Mouse (Mus musculus): ENCODE measurements at regions not wholly inside any gene's neighbourhood (a gene's known extent, or its start where the extent isn't known, plus 50 kb on each side); places are given as distances from the start of the nearest gene placed in this dataset.
A peak's percentile ranks its signal among the peaks of the same experiment; 100 is the strongest.

DNA sequence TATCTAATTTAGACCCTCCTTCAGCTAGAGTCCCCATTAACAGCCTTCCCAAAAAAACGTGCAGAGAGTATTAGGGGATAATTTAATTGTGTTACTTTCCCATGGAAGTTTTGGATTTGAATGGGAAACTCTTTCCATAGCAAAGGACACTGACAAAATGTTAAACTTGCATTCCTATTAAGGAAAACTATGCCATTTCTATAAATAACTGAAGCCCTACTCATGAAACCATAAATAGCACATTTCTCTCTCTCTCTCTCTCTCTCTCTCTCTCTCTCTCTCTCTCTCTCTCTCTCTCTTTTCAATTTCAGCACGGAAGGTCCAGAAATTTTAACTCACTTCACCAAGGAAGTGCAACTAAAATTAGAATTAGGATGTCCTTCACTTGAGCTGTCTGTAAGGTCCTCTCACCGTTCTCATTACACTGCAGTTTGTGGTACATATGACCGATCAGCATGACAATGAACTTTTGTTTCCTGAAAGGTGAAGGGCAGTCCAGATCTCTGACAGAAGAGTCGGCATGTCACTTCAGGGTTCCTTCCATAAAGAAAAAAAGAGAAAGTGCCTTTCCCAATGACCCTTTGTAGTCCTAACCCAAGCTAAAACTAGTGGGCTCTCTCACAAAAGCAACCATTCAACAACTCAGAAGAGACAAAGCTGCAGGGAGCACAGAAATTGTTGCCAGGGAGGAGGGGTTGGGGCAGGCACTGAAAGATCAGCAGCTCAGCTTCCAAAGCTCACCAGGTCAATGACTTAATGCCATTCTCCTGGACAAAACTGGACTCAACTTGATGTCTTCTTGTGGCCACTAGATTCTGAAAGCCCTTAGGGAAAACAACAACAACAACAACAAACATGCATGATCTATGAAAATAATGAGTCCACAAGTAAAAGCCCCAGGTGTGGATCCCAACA is 696.9 kb downstream of the Diaph3 start:
- Histone ChIP-seq H3K4me2 (ENCODE audit: low read depth, low read length) (no peak overlapping the region), H3K9ac (replicated peaks; ENCODE audit: low read depth, low read length) (no peak overlapping the region), H3K36me3 (replicated peaks; ENCODE audit: control insufficient read depth, insufficient read depth, low read length) (no peaks in the 10 kb centered on the region), H3K27ac (ENCODE audit: low read depth) (peak overlapping the region; percentile 65), H3K4me3 (ENCODE audit: low read depth, low read length) (no peak overlapping the region), H3K9me3 (replicated peaks; ENCODE audit: control insufficient read depth, low read length) (no peaks in the 10 kb centered on the region), H3K27me3 (ENCODE audit: control insufficient read depth, insufficient read depth, low read length) (no peaks in the 10 kb centered on the region), H3K4me1 (ENCODE audit: control insufficient read depth, insufficient read depth) (peaks cover 5% of the 10 kb centered on the region; the same call in 1 of the 2 replicates)
- TF ChIP-seq EP300 (IDR thresholded peaks at IDR 0.05; ENCODE audit: low read depth), result peak; percentile 73
- TF ChIP-seq CTCF (IDR thresholded peaks at IDR 0.05; ENCODE audit: low read depth), result no peak
- DNase-seq (ENCODE audit: low spot score) (peak; percentile 76), ATAC-seq (ENCODE audit: insufficient read depth, low read depth) (peak; percentile 62)
- 26% methylated on average over 5 of the region's 5 CpGs for WGBS

DNA sequence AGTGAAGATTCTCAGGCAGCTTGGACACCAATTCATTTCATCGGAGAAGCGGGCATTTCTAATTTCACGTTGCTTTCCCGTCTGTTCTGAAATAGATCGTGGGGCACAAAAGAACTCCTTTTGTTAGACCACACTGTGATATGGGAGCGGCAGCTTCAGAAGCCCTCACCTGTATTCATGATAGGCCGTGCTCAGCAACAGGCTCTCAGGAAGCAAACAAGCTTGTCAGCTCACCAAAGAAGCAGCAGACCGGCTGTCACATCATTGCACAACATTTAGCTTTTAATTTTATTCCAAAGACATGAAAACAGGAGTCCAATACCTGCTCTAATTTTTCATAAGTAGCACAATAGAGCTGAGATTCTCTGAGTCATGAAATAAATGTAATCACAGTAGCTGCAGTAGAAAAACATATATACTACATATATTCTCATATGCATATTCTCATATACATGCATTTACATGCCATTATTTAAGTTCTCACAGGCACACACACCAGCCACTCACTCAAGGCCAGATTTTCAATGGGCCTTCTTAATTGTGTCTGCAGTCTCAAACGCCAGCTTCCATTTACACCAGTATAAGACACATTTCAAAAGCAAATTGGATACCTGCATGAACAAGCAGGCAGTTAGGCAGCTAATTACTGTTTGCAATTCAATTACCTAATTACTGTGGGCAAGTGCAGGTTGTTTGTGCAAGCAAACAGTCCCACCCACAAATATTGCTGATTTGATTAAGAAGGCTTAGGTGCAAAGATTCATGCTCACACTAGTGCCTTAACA is 698.9 kb downstream of the Diaph3 start:
- no peak for ATAC-seq (ENCODE audit: insufficient read depth, low read depth)
- WGBS, result 87% methylated on average over 9 of the region's 9 CpGs
- no peaks in the 10 kb centered on the region for H3K27me3 ChIP-seq (ENCODE audit: control insufficient read depth, insufficient read depth, low read length)

DNA sequence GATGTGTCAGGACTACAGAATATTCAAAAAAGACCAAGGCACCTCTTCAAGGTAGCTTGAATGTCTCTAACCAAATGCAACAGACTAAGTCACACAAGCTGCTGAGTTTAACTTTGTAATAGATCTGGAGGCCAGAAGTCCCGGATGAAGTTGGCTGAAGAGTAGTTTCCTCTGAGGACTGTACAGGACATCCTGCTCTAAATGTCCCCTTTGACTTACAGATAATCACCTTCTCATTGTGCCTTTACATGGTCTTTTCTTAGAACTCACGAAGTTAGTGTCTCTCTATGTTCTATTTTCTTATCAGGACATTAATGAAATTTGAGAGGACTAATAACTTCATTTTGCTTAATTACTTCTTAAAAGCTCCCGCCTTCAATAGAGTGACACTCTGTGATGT is 703.7 kb downstream of the Diaph3 start:
- Histone ChIP-seq H3K27me3 (ENCODE audit: control insufficient read depth, insufficient read depth, low read length) (no peaks in the 10 kb centered on the region), H3K9me3 (replicated peaks; ENCODE audit: control insufficient read depth, low read length) (no peaks in the 10 kb centered on the region), H3K4me1 (ENCODE audit: control insufficient read depth, insufficient read depth) (no peaks in the 10 kb centered on the region), H3K4me2 (ENCODE audit: low read depth, low read length) (no peak overlapping the region), H3K27ac (ENCODE audit: low read depth) (no peak overlapping the region), H3K36me3 (replicated peaks; ENCODE audit: control insufficient read depth, insufficient read depth, low read length) (no peaks in the 10 kb centered on the region), H3K4me3 (ENCODE audit: low read depth, low read length) (no peak overlapping the region), H3K9ac (replicated peaks; ENCODE audit: low read depth, low read length) (no peak overlapping the region)
- ATAC-seq (ENCODE audit: insufficient read depth, low read depth) (no peak), DNase-seq (ENCODE audit: low spot score) (no peak)
- no peak for TF ChIP-seq CTCF (IDR thresholded peaks at IDR 0.05; ENCODE audit: low read depth)
- no peak for TF ChIP-seq EP300 (IDR thresholded peaks at IDR 0.05; ENCODE audit: low read depth)
- WGBS, result 58% methylated on average over 3 of the region's 3 CpGs

More for the DNA sequence above, 698.9 kb downstream of the Diaph3 start:
- Histone ChIP-seq H3K4me3 (ENCODE audit: low read depth, low read length) (no peak overlapping the region), H3K36me3 (replicated peaks; ENCODE audit: control insufficient read depth, insufficient read depth, low read length) (no peaks in the 10 kb centered on the region), H3K9ac (replicated peaks; ENCODE audit: low read depth, low read length) (no peak overlapping the region), H3K27ac (ENCODE audit: low read depth) (no peak overlapping the region), H3K4me1 (ENCODE audit: control insufficient read depth, insufficient read depth) (peaks cover 5% of the 10 kb centered on the region; the same call in 1 of the 2 replicates), H3K9me3 (replicated peaks; ENCODE audit: control insufficient read depth, low read length) (no peaks in the 10 kb centered on the region), H3K4me2 (ENCODE audit: low read depth, low read length) (no peak overlapping the region)
- TF ChIP-seq CTCF (IDR thresholded peaks at IDR 0.05; ENCODE audit: low read depth) (no peak), EP300 (IDR thresholded peaks at IDR 0.05; ENCODE audit: low read depth) (no peak)
- DNase-seq (ENCODE audit: low spot score), result no peak

DNA sequence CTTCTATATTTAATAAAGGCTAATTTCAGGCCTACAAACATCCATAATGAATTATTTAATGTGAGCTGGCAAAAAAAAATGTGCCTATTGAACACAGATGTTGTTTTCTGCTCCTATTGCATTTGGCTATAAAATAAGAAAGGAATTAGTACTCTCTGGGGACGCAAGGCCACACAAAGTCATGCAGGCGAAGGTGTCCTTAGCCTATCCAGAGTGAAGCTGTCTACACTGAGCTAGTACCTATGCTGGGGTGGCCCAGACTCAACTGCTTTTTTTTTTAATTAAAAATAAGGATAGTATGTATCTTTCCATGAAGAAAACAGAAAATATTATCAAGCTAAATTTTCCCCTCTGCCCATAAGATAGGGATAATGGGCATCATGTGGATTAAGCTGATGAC is 705.7 kb downstream of the Diaph3 start:
- ATAC-seq (ENCODE audit: insufficient read depth, low read depth) (no peak), DNase-seq (ENCODE audit: low spot score) (no peak)
- Histone ChIP-seq H3K36me3 (replicated peaks; ENCODE audit: control insufficient read depth, insufficient read depth, low read length) (no peaks in the 10 kb centered on the region), H3K9ac (replicated peaks; ENCODE audit: low read depth, low read length) (no peak overlapping the region), H3K27me3 (ENCODE audit: control insufficient read depth, insufficient read depth, low read length) (no peaks in the 10 kb centered on the region), H3K4me2 (ENCODE audit: low read depth, low read length) (no peak overlapping the region), H3K4me1 (ENCODE audit: control insufficient read depth, insufficient read depth) (no peaks in the 10 kb centered on the region), H3K9me3 (replicated peaks; ENCODE audit: control insufficient read depth, low read length) (no peaks in the 10 kb centered on the region), H3K27ac (ENCODE audit: low read depth) (no peak overlapping the region), H3K4me3 (ENCODE audit: low read depth, low read length) (no peak overlapping the region)
- WGBS, result 88% methylated on average over 2 of the region's 2 CpGs
- no peak for TF ChIP-seq EP300 (IDR thresholded peaks at IDR 0.05; ENCODE audit: low read depth)
- TF ChIP-seq CTCF (IDR thresholded peaks at IDR 0.05; ENCODE audit: low read depth), result no peak

DNA sequence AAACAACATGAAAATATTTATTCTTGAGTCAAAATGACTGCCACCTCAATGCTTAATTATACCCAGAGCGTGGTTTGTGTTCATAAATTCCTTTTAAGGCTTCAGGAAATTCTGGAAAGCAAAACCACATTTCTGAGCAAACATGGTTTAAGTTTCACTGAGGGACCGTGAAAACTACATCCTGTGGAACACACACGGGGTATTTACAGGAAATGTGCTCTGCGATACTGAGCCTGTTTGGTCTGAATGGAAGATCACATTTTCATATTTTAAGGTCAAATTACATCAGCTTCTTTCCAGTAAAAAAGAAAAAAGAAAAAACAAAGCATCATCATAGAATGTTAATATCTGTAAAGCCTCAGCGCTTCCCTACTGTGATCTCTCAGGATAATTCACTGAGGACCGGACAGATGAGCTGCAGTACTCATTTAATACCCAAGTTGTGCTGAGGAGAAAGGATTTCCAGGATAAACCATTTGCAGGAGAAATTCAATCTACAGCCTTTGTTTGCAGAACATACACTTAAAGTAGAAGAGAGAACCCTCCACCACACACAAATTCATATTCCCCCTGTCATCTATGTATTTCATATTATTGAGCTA is 709.7 kb downstream of the Diaph3 start:
- Histone ChIP-seq H3K4me1 (ENCODE audit: control insufficient read depth, insufficient read depth) (no peaks in the 10 kb centered on the region), H3K27me3 (ENCODE audit: control insufficient read depth, insufficient read depth, low read length) (no peaks in the 10 kb centered on the region), H3K4me2 (ENCODE audit: low read depth, low read length) (no peak overlapping the region), H3K9me3 (replicated peaks; ENCODE audit: control insufficient read depth, low read length) (no peaks in the 10 kb centered on the region), H3K36me3 (replicated peaks; ENCODE audit: control insufficient read depth, insufficient read depth, low read length) (no peaks in the 10 kb centered on the region), H3K9ac (replicated peaks; ENCODE audit: low read depth, low read length) (no peak overlapping the region), H3K4me3 (ENCODE audit: low read depth, low read length) (no peak overlapping the region), H3K27ac (ENCODE audit: low read depth) (peak overlapping the region; percentile 25; the same call in 1 of the 2 replicates)
- ATAC-seq (ENCODE audit: insufficient read depth, low read depth) (no peak), DNase-seq (ENCODE audit: low spot score) (no peak)
- WGBS, result 63% methylated on average over 6 of the region's 6 CpGs
- TF ChIP-seq CTCF (IDR thresholded peaks at IDR 0.05; ENCODE audit: low read depth) (no peak), EP300 (IDR thresholded peaks at IDR 0.05; ENCODE audit: low read depth) (no peak)
